Mouse (Mus musculus) liver, adult (tissue): Measurements from ENCODE around the gene B130006D01Rik.

Experiments used
- GATA4 ChIP-seq: IDR thresholded peaks from 2 replicates; pipeline ENCODE4 v1.6.1; 2014; ENCODE audit warnings: mild to moderate bottlenecking, low read length; ENCODE audit not compliant: insufficient replicate concordance

The B130006D01Rik gene

DNA sequence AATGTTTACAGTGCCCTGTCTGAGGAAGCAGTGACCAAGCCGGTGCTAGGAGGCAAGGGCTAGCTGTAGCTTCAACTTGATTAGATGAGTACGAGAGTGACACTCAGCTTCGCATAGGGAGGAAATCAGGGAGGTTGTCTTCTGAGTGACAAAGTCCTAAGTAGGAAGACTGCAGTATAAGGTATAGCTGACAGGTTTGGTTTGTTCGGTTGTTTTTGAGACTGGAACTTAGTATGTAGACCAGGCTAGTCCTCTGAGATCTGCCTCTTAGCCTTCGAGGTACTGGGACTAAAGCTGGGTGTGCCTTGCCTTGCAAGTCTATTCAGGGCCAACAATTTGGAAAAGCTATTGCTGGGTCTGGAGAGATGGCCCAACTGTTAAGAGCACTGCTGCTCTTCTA lies at the start of gene B130006D01Rik:
TSS of gene B130006D01Rik (plus strand) at position 301 of the 400 bp plus-strand sequence.
- TF ChIP-seq GATA4: no peak

DNA sequence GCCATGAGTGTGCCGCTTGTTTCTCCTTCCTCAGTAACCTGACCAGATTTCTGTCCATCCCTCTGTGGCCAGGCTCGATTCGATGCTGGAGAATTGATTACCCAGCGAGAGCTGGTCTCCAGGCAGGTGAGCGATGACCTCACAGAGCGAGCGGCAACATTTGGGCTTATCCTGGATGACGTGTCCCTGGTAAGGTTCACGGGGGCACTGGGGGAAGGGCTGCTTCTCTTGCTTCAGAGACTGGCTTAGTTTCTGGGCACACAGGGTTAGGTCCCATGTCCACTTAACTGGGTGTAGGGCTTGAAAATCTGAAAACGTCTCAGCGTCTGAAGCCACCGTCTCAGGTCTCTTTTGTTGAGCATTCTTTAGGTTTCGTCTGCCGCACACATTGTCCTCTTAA lies 47.9 kb upstream of the B130006D01Rik start:
- no peak for TF ChIP-seq GATA4

DNA sequence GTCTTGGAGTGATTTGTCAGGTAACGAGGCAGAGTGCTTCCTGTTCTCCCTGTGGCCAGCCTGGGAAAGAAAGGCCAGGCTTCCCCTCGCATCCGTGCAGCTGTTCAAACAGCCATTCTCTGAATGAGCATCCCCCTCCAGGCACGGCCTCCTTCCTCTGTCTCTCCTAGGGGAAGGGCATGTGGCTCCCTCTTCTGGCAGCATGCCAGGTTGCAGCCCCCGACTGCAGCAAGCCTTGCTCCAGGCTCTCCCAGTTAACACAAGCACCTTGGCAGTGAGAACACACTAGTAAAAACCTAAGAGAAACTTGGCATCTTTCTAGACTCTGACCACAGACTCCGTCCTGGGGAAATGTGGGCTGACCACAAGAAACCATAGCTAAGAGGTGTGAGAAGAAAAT lies 47.1 kb upstream of the B130006D01Rik start:
- no peak for TF ChIP-seq GATA4

DNA sequence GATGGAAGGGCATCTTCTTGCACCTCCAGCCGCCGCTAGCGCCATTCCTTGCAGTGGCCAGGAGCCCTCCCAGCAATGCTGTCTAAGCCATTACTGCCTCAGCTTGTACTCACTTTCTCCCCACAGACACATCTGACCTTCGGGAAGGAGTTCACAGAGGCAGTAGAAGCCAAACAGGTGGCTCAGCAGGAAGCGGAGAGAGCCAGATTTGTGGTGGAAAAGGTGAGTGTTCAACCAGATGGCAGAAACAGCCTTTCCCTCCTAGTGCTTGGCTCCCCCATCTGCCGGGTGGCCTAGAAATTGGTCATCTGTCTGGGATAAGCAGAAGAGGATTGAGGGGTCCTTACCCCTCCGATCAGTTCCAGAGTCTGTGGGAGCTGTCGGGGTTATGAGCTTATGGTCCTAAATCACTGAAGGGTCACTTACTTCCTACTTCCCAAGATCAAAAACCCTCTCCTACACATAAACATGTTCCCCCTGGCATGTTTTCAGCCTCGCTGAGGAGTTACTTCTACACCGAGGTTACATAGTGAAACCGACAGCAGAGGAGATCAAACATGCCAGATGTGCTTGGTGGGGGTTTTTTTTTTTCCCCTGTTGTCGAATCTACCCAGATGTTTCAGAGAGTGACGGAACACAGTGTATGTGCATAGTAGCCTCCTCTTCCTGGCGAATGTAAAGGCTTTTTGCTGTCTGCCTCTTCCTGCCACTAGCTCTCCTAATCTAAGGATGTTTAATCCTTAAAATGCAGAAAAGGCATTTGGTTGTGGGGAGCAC lies 45.3 kb upstream of the B130006D01Rik start:
- TF ChIP-seq GATA4: no peak

DNA sequence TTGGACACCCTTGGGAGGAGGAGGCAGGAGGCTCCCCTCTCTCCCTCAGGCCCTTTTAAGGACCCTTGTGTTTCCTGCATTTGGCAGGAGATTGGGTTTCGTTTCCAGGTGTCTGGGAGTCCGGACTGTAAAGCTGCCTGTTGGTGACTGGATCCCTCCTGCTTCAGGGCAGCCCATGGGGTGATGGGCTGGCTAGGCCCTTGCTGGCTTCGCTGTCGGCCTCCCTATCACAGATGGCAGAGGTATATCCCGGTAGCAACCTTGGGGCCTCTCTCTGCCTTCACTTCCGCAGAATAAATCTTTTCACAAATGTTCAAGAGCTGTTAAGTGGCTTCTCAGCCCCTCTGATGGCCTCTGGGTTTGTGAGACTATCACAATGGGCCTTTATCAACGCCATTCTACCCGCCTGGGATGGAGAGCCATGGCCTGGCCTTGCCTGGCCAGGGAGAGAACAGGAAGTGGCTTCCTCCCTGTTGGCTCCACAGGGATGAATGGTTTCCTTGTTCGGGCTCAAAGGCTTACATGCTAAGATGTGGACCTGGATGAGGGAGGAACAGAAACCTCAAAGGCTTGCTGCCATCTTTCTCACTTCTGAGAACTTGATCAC lies 41.3 kb upstream of the B130006D01Rik start:
- no peak for TF ChIP-seq GATA4

DNA sequence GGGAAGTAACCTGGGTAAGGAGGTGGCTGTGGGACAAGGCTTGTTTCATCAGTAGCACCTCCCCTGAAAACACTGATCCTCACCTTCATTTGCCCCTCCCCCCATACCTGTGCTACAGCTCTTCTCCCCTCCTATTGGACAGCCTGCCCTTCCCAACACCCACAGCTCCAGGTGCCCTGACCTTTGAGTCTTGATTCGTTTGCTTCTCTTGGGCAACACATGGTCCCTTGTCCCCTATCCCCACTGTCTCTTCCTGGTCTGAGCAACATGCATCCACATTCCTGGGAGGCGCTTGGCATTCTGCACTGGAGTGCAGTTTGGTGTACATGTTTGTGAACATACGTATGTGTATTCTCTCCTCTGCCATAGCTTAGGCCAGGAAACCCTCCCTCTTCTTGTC lies 40.4 kb upstream of the B130006D01Rik start:
- TF ChIP-seq GATA4: no peak

DNA sequence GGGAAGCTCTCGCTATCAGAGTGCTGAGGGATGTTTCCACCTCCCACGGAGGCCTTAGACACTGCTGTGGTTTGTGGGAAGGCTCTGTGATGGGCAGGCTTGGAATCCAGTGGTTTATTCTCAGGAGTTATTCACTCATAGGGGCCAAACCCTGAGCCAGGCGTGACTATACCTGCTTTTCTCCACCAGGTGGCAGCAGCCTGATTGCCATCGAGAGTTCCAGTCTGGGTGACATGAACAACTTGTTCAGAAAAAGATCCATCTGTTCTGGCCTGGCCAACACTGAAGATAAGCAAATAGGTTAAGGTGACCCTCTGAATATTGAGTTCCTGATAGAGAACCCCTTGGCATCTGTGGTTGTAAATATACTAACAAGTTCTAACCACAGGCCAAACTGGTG lies 37.4 kb upstream of the B130006D01Rik start:
- TF ChIP-seq GATA4: no peak

DNA sequence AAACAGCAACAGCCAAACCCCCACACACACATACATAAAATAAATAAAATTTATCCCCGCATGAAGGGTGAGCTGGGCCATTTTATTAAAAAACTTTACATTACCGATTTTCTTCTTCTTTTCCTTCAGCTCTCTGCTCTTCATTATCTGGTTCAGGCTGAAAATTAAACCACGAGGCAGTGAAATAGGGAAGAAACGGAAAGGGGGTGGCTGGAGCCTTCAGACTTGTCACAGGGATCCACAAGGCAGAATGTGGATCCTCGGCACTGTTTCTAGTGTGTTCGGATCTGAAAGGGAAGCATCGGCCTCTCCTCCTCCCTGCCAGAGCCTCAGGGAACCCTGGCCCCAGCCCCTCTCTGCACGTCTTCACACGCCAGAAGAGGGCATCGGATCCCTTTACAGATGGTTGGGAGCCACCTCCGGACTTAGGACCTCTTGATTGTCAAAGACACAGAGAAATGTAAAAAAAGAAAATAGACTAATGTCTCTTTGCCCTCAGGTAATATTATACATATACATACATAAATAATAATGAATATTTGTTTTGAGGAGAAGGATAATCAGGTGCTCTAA lies 36.2 kb upstream of the B130006D01Rik start:
- no peak for TF ChIP-seq GATA4

DNA sequence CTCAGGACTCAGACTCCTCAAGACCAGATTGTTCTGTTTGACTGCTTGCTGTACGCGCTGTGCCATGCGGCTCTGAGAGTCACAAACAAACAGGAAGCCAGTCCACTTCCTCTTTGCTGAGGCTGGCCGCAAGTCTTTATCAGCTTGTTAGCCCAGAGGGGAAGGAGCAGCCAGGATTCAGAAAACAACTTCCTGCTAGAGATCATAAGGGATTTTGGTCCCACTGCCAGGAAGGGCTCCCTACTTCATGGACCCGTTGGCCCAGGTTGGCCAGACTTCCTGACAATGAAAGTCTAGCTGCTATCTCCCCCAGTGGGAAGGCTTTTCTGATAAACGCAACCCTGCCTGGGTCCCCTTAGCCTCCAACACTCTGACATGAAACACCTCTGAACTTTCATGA lies 34.9 kb upstream of the B130006D01Rik start:
- TF ChIP-seq GATA4: peak; percentile 98

DNA sequence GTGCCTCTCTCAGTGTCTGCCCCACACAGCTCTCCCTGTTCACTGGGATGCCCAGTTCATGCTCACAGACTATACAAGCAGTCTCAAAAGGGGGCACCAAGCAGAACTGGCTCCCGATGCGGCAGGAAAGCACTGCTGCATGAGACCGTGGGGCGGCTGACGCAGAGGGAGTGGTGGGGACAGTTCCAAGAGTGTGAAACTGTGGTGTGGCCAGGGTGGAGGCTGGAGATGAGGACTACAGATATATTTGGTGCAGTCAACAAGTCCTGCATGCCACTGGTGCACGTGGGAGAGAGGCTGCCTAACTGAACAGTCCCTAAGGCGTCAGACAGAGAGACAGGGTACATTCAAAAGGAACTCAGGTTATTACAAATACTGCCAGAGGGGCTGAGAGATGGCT lies 34.4 kb upstream of the B130006D01Rik start:
- TF ChIP-seq GATA4: no peak

DNA sequence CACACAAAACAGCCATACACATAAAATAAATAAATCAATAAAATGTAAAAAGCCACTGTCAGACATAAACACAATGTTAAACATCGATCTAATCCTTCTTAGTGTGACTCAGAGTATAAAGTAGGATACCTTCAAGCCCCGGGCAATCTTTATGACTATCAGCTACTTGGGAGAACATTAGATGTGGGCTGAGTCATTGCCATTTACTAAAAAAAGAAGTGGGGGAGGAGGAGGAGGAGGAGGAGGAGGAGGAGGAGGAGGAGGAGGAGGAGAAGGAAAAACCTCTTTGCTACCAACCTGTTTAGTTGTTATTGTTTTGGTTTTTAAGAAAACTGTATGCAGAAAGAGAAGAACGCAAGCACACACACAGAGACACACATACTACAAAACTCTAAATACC lies 33.8 kb upstream of the B130006D01Rik start:
- TF ChIP-seq GATA4: no peak

DNA sequence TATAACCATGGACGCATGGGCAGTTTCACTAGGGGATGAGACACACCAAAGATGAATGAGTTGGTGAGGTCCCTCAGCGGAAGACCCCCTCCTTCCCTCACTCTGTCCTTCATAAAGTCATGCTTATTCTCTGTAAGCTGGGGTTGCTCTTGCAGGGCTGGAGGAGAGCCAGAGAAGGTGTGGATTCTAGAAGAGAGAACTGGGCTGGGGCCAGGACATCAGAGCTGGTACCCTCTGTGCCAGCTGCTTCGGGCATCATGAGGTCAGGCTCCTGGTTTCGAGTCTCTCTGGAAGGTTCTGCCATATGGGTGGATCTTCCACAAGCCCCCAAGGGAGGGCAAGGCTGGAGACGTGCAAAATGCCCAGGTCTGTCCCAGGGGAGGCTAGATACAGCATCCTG lies 24.8 kb upstream of the B130006D01Rik start:
- TF ChIP-seq GATA4: no peak

DNA sequence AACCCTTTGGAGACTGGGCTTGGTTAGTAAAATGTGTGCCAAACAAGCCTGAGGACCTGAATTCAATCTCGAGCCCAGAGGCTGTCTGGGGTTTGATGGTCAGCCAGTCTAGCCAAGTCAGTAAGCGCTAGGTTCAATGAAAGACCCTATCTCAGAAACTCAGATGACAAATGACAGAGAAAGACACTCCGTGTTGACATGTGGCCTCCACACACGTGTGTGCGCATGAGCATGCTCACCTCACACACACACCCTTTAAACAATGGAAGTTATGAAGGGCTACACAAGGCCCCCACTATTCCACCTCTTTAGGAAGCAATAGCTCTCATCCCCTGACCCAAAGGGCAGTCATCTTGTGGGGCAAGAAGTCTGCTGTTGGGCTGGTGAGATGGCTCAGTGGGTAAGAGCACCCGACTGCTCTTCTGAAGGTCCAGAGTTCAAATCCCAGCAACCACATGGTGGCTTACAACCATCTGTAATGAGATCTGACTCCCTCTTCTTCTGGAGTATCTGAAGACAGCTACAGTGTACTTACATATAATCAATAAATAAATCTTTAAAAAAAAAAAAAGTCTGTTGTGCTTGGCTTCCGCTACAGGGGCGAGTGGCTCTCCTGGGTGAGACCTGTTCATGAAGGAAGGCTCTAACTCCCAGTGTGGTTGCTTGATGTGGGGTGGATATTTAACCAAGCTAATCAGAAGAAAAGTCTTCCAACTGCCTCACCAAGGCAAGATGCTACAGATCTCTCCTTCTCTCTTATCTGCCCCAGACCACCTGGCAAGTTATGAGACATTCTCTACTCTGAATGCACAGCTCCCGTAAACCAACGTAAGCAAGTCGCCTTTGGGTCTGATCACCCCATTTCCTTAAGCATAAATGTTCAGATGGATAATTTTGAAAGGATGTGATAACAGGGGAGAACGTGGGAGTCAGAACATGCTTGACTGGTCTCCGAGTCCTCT lies 22.3 kb upstream of the B130006D01Rik start:
- no peak for TF ChIP-seq GATA4

DNA sequence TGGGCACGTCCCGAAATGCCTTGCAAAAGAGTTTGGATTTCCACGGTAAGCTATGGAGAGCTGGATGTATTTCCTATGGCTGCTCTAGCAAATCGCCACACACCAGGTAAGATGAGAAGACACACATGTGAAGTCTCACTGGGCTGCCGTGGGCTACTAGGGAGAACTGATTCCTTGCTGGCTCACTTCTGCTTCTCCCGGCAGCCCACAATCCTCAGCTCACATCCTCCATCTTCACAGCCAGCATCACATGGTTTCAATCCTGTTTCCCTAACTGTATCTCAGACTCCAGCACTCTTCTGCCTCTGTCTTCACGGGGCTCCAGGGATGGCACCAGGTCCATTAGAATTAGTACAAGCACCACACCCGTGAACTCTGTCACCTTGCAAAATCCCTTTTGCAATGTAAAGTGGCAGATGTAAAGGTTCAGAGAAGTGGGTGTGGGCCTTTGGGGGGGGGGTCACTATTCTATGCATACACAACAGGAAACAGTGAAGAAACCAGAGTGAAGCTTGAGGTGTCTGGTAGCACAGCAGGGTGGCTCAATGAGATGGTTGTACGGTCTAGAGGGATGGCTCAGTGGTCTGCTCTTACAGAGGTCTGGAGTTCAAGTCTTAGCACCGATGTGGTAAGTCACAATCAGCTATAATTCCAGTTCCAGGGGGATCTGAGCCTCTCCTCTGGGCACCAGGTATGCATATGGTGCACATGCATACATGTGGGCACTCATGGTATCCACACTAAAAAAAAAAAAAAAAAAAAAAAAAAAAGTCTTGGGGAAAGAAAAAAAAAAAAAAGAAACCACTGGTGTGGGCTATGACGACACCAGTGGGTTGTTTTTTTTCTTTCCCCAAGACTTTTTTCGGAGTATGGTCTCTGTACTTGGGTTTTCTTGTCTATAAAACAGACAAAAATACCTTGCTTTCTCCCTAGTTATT lies 19.1 kb upstream of the B130006D01Rik start:
- no peak for TF ChIP-seq GATA4
